Mouse (Mus musculus) embryonic stem cell, embryonic (primary cell): ENCODE data around the gene B3gnt4.

Source experiments
- CTCF ChIA-PET, 4 experiments: fragments of 300-600 bp in 2 of 4; fragments of 350-600 bp in 2 of 4; sonication (Branson Sonifier 250); formaldehyde crosslinking; loops; one replicate each; lab custom pipeline; 2022; ENCODE audit warnings: inconsistent platforms in 2 of 4; lab: Charles Lee
- POLR2A ChIA-PET, 4 experiments: fragments of 300-600 bp in 2 of 4; fragments of 350-600 bp in 2 of 4; sonication (Branson Sonifier 250); formaldehyde crosslinking; loops; one replicate each; lab custom pipeline; 2022; ENCODE audit warnings: antibody characterized with exemption in 4 of 4, inconsistent platforms in 1 of 4; lab: Charles Lee

Gene B3gnt4

GRCm38 (mm10) chr5:123520666-123521065 lies 10.4 kb downstream of the B3gnt4 start:
- ChIA-PET POLR2A (interaction anchor here in 3 of 4 experiments (0.5 to 8.4 kb wide), 8 partner anchors 9 to 354 kb away, joined by 3 to 72 read pairs (median 5); partner anchors contain the start of genes B3gnt4 (in 1 of the 3) and Mlxip (in 1 of the 3)), CTCF (interaction anchor here in 1 of 4 experiments (0.6 kb wide), 1 partner anchor 1490 kb away, joined by 3 read pairs; no protein-coding TSS in a partner anchor)

GRCm38 (mm10) chr5:123521621-123522020 lies 11.4 kb downstream of the B3gnt4 start:
- ChIA-PET POLR2A (interaction anchor here (0.6 to 8.4 kb wide), 9 partner anchors 9 to 1158 kb away, joined by 3 to 72 read pairs (median 3); partner anchors contain the start of gene B3gnt4 (in 1 of the 4)), CTCF (interaction anchor here in 2 of 4 experiments (0.6 kb wide), 2 partner anchors 106 to 1081 kb away, joined by 3 to 4 read pairs; no protein-coding TSS in a partner anchor)

DNA sequence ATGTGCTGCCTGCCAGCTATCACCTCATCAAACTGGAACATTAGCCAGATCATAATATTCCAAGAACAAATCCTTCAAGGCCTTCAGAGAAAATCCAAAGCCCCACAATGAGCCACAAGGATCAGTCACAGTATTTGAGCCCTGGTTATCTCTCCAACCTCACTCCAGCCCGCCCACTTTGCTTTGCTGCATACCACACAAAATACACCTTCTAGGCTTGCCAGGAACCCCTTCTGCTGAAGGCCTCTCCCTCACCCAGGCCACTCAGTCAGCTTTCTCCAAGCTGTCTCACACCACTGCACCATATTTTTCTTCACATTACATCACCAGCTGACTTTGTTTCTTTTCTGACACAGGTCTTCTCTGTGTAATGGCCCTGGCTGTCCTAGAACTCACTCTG lies 11.9 kb downstream of the B3gnt4 start:
- CTCF ChIA-PET = no interaction called here
- POLR2A ChIA-PET = interaction anchor here in 3 of 4 experiments (0.6 to 8.4 kb wide), 5 partner anchors 10 to 211 kb away, joined by 3 to 72 read pairs (median 8); partner anchors contain the start of gene B3gnt4 (in 1 of the 3)

GRCm38 (mm10) chr5:123523692-123524392 lies 13.6 kb downstream of the B3gnt4 start, which contains the start of gene Diablo:
TSS of gene Diablo (minus strand) at chr5:123524176.
- CTCF ChIA-PET = interaction anchor here in 3 of 4 experiments (0.5 to 1.8 kb wide), 9 partner anchors 12 to 1420 kb away, joined by 3 to 5 read pairs (median 3); no protein-coding TSS in a partner anchor
- POLR2A ChIA-PET = interaction anchor here (0.5 to 8.4 kb wide), 31 partner anchors 8 to 833 kb away, joined by 3 to 72 read pairs (median 3); partner anchors contain the start of genes B3gnt4 (in 2 of the 4), Vps33a (in 2 of the 4), Clip1 (in 1 of the 4) and Kntc1 (in 1 of the 4)

DNA sequence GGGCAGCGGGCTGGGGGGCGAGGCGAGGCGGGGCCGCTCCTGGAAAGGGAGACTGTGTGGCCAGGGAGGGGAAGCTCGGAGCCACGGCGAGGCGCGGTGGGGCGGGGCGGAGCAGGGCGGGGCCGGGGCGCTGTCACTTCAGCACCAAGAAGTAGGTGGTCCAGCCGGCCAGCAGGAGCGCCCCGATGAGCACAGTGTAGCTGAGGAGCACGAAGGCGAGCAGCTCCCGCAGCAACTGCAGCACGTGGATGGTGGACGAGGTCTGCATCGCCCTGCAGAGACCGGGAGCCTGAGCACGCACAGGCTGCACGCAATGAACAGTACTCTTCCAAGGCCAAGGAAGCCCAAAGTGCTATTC lies 14.1 kb downstream of the B3gnt4 start:
- POLR2A ChIA-PET = interaction anchor here (0.5 to 8.4 kb wide), 32 partner anchors 8 to 832 kb away, joined by 3 to 72 read pairs (median 4); partner anchors contain the start of genes B3gnt4 (in 2 of the 4), Vps33a (in 2 of the 4), Clip1 (in 1 of the 4) and Kntc1 (in 1 of the 4)
- CTCF ChIA-PET = interaction anchor here in 3 of 4 experiments (0.6 to 1.8 kb wide), 7 partner anchors 13 to 170 kb away, joined by 3 to 5 read pairs (median 3); no protein-coding TSS in a partner anchor

GRCm38 (mm10) chr5:123525281-123525680 lies 15.0 kb downstream of the B3gnt4 start, which contains the start of gene Gm49027:
TSS of gene Gm49027 (minus strand) at chr5:123525488.
- ChIA-PET POLR2A (interaction anchor here (0.5 to 8.4 kb wide), 13 partner anchors 8 to 885 kb away, joined by 3 to 72 read pairs (median 3); partner anchors contain the start of gene B3gnt4 (in 1 of the 4)), CTCF (interaction anchor here in 2 of 4 experiments (0.5 to 1.8 kb wide), 4 partner anchors 10 to 111 kb away, joined by 3 to 5 read pairs (median 3); no protein-coding TSS in a partner anchor)

- ChIA-PET POLR2A (interaction anchor here in 1 of 4 experiments (0.9 to 8.4 kb wide), 3 partner anchors 9 to 194 kb away, joined by 3 to 72 read pairs (median 3); partner anchors contain the start of gene B3gnt4), CTCF (no interaction called here)
Observed at GRCm38 (mm10) chr5:123525916-123526495, 15.7 kb downstream of the B3gnt4 start.

DNA sequence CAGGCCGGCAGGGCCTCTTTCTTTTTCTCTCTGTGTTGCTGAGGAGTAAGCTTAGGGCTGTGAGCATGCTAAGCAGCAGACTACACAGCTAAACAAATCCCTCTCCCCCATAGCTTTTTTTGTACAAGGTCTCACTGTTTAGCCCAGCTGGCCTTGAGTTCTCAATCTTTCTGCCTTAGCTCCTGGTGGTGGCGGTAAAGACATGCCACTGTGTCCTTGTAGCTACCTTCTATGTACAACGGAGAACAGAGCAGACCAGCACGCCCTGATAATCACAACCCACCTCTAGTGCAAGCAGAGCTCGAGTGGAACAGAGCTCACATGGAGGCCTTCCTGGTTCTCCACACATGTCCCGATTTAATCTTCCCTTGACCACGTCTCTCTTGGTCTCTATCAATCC lies 18.4 kb downstream of the B3gnt4 start:
- POLR2A ChIA-PET = interaction anchor here in 2 of 4 experiments (0.6 to 2.0 kb wide), 4 partner anchors 15 to 152 kb away, joined by 3 to 4 read pairs (median 3); no protein-coding TSS in a partner anchor
- CTCF ChIA-PET = interaction anchor here in 1 of 4 experiments (0.6 kb wide), 1 partner anchor 99 kb away, joined by 3 read pairs; no protein-coding TSS in a partner anchor

GRCm38 (mm10) chr5:123530056-123530455 lies 19.8 kb downstream of the B3gnt4 start:
- ChIA-PET CTCF (interaction anchor here in 1 of 4 experiments (0.7 kb wide), 1 partner anchor 29 kb away, joined by 3 read pairs; no protein-coding TSS in a partner anchor), POLR2A (interaction anchor here in 2 of 4 experiments (1.0 to 3.1 kb wide), 3 partner anchors 17 to 44 kb away, joined by 3 to 14 read pairs (median 4); no protein-coding TSS in a partner anchor)

- POLR2A ChIA-PET = interaction anchor here in 1 of 4 experiments (1.8 kb wide), 1 partner anchor 9 kb away, joined by 4 read pairs; the partner anchor contains the start of gene Diablo
- CTCF ChIA-PET = no interaction called here
Observed at GRCm38 (mm10) chr5:123533801-123534200, 23.5 kb downstream of the B3gnt4 start.

GRCm38 (mm10) chr5:123555693-123556092 lies 45.4 kb downstream of the B3gnt4 start:
- ChIA-PET CTCF (interaction anchor here in 2 of 4 experiments (0.6 kb wide), 2 partner anchors 20 to 187 kb away, joined by 3 read pairs; no protein-coding TSS in a partner anchor), POLR2A (interaction anchor here in 2 of 4 experiments (0.7 to 1.4 kb wide), 3 partner anchors 17 to 43 kb away, joined by 3 to 4 read pairs (median 3); partner anchors contain the start of gene Vps33a (in 1 of the 2))

- CTCF ChIA-PET = interaction anchor here in 2 of 4 experiments (0.6 to 1.2 kb wide), 2 partner anchors 58 to 120 kb away, joined by 3 read pairs; no protein-coding TSS in a partner anchor
Observed at GRCm38 (mm10) chr5:123556451-123556850, 46.2 kb downstream of the B3gnt4 start.

GRCm38 (mm10) chr5:123559588-123559987 lies 49.3 kb downstream of the B3gnt4 start:
- POLR2A ChIA-PET = interaction anchor here in 1 of 4 experiments (1.3 kb wide), 1 partner anchor 98 kb away, joined by 3 read pairs; no protein-coding TSS in a partner anchor
- CTCF ChIA-PET = interaction anchor here in 1 of 4 experiments (0.6 kb wide), 1 partner anchor 441 kb away, joined by 3 read pairs; no protein-coding TSS in a partner anchor

More at GRCm38 (mm10) chr5:123556451-123556850, 46.2 kb downstream of the B3gnt4 start:
- POLR2A ChIA-PET = interaction anchor here in 2 of 4 experiments (0.6 to 1.4 kb wide), 3 partner anchors 14 to 150 kb away, joined by 3 to 6 read pairs (median 4); partner anchors contain the start of gene Vps33a (in 1 of the 2)

DNA sequence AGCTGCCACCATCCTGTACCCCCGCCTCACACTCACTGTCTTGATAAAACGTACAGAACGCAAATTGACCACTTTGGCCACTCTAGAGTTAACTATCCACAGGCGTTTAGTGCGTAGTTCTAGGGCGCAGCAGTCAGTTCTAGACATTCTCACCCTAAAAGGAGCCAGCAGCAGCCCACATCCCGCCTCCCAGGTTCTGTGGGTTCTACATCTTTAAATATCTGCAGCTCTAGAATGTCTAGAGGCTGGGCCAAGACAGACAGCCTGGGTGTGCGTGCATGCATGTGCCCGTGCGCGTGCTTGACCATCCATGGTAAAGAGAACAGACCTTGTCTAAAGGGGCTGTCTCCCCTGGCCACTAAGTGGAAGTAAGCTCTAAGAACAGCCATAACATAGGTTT lies 50.9 kb downstream of the B3gnt4 start:
- ChIA-PET POLR2A (interaction anchor here in 2 of 4 experiments (1.0 to 1.9 kb wide), 3 partner anchors 11 to 29 kb away, joined by 4 to 6 read pairs (median 4); partner anchors contain the start of gene Vps33a (in 1 of the 2)), CTCF (interaction anchor here in 1 of 4 experiments (1.4 kb wide), 1 partner anchor 184 kb away, joined by 4 read pairs; no protein-coding TSS in a partner anchor)
